Mouse (Mus musculus): ENCODE measurements around the gene Olfr806. TPM values are rescaled to one million over a fixed set of nuclear protein-coding genes. Genes with fewer than 3 reads are reported as not detected.

Gene Olfr806
- total RNA-seq (2022) = not detected

GRCm38 (mm10) chr10:129741821-129742220, at the start of gene Olfr806:
TSS of gene Olfr806 (minus strand) at chr10:129741921.
- DNase-seq (ENCODE audit: low spot score in 2 of 2) = no peak

GRCm38 (mm10) chr10:129778123-129778522, 36.4 kb upstream of the Olfr806 start:
- DNase-seq (ENCODE audit: low spot score in 2 of 2) = no peak

- no peak for DNase-seq (ENCODE audit: low spot score in 2 of 2)
These were observed 32.6 kb upstream of the Olfr806 start, which contains the start of gene Olfr809 for GRCm38 (mm10) chr10:129774338-129774737. TSS of gene Olfr809 (plus strand) at chr10:129774638.

GRCm38 (mm10) chr10:129765182-129765581, 23.5 kb upstream of the Olfr806 start, which contains the start of gene Olfr808:
TSS of gene Olfr808 (plus strand) at chr10:129765482.
- no peak for DNase-seq (ENCODE audit: low spot score in 2 of 2)

- DNase-seq (ENCODE audit: low spot score in 2 of 2) = no peak
These were observed 16.0 kb upstream of the Olfr806 start, which contains the start of gene Olfr807 for GRCm38 (mm10) chr10:129757693-129758092. TSS of gene Olfr807 (minus strand) at chr10:129757793.

- DNase-seq (ENCODE audit: low spot score in 2 of 2) = no peak
These were observed 12.4 kb downstream of the Olfr806 start, which contains the start of gene Olfr805 for GRCm38 (mm10) chr10:129729275-129729674. TSS of gene Olfr805 (minus strand) at chr10:129729375.

GRCm38 (mm10) chr10:129702910-129703309, 38.8 kb downstream of the Olfr806 start, which contains the start of gene Olfr804:
TSS of gene Olfr804 (plus strand) at chr10:129703210.
- DNase-seq (ENCODE audit: low spot score in 2 of 2) = no peak

- no peak for DNase-seq (ENCODE audit: low spot score in 2 of 2)
These were observed 47.5 kb downstream of the Olfr806 start, which contains the start of gene Olfr803 for GRCm38 (mm10) chr10:129694186-129694585. TSS of gene Olfr803 (minus strand) at chr10:129694286.

GRCm38 (mm10) chr10:129688069-129688468, 53.7 kb downstream of the Olfr806 start, which contains the start of gene Olfr802:
TSS of gene Olfr802 (minus strand) at chr10:129688169.
- DNase-seq (ENCODE audit: low spot score in 2 of 2) = no peak

Small RNA genes lying within 50 kb of the gene (microRNA-seq; reads per million reads assigned to microRNA genes)
- 0 reads per million in 2 experiments for gene Gm24485

Other genes with a start within 250 kb of the Olfr806 start
- gene Olfr790, start 243.4 kb downstream of the Olfr806 start, total RNA-seq (2022) = not detected
- not detected for gene Olfr791, start 220.1 kb downstream of the Olfr806 start, total RNA-seq (2022)
- not detected for gene Olfr792, start 202.8 kb downstream of the Olfr806 start, total RNA-seq (2022)
- not detected for gene Olfr794, start 174.3 kb downstream of the Olfr806 start, total RNA-seq (2022)
- not detected for gene Olfr796, start 129.4 kb downstream of the Olfr806 start, total RNA-seq (2022)
- gene Olfr798, start 114.0 kb downstream of the Olfr806 start, total RNA-seq (2022) = not detected
- gene Olfr799, start 104.4 kb downstream of the Olfr806 start, total RNA-seq (2022) = not detected
- not detected for gene Olfr800, start 84.2 kb downstream of the Olfr806 start, total RNA-seq (2022)
- gene Olfr801, start 68.1 kb downstream of the Olfr806 start, total RNA-seq (2022) = not detected
- gene Olfr802, start 53.8 kb downstream of the Olfr806 start, total RNA-seq (2022) = under 1 TPM in 1 of 4 experiments, not detected in 3; 0.11 TPM
- gene Olfr803, start 47.6 kb downstream of the Olfr806 start, total RNA-seq (2022) = not detected
- gene Olfr804, start 38.7 kb downstream of the Olfr806 start, total RNA-seq (2022) = not detected
- not detected for gene Olfr805, start 12.5 kb downstream of the Olfr806 start, total RNA-seq (2022)
- not detected for gene Olfr807, start 15.9 kb upstream of the Olfr806 start, total RNA-seq (2022)
- gene Olfr808, start 23.6 kb upstream of the Olfr806 start, total RNA-seq (2022) = not detected
- gene Olfr809, start 32.7 kb upstream of the Olfr806 start, total RNA-seq (2022) = not detected
- not detected for gene Olfr810, start 53.0 kb upstream of the Olfr806 start, total RNA-seq (2022)
- not detected for gene Olfr811, start 62.5 kb upstream of the Olfr806 start, total RNA-seq (2022)
- not detected for gene Olfr812, start 104.2 kb upstream of the Olfr806 start, total RNA-seq (2022)
- not detected for gene Olfr813, start 113.4 kb upstream of the Olfr806 start, total RNA-seq (2022)
- gene Olfr814, start 137.9 kb upstream of the Olfr806 start, total RNA-seq (2022) = not detected
- gene Olfr815, start 163.9 kb upstream of the Olfr806 start, total RNA-seq (2022) = not detected
- gene Olfr816, start 173.7 kb upstream of the Olfr806 start, total RNA-seq (2022) = not detected
- not detected for gene Olfr818, start 207.2 kb upstream of the Olfr806 start, total RNA-seq (2022)
- gene Olfr819, start 225.3 kb upstream of the Olfr806 start, total RNA-seq (2022) = not detected
- gene Olfr247, start 234.2 kb upstream of the Olfr806 start, total RNA-seq (2022) = not detected
- gene Gm10310, start 243.1 kb upstream of the Olfr806 start, total RNA-seq (2022) = not detected